Mouse (Mus musculus): Measurements from ENCODE around the gene C1rb.
A peak's percentile ranks its signal among the peaks of the same experiment; 100 is the strongest.
"Not testable (repeated sequence)": the region's sequence is repeated elsewhere in the genome, so short reads cannot be mapped to it uniquely, and the experiment has no call there.

C1rb gene

DNA sequence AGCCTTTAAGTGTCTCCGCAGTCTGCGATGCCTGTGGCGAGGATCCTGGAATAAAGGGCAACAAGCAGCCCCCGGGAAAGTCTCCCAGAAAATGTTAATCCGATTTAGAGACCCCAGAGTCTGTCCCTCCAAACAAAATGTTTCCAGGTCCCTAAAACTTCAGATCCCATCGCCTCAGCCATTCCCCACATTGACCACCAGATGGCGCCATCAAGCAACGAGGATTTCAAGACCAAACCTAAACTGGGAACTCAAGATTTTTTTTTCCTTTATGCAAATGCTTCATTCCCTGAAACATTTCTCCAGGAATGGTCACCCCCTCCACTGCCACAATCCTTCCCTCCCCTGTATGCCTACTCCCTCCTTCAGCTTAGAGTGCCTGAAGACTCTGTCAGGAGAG lies at the start of gene C1rb:
TSS of gene C1rb (plus strand) at position 269 of the 400 bp plus-strand sequence.
- DNase-seq (ENCODE audit: low spot score): peak; percentile 80

DNA sequence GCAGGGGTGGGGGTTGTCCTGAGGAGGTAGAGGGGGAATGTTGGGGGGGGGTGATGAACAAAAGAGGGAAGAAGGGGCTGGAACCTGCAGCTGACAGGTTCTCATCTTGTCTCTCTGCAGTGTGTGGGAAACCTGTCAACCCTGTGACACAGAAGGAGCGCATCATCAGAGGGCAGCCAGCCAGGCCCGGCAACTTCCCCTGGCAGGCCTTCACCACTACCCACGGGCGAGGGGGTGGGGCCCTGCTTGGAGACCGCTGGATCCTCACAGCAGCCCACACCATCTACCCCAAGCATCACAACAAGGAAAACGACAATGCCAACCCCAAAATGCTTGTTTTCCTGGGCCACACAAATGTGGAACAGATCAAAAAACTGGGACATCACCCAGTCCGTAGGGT lies 48.0 kb upstream of the C1rb start:
- not testable (repeated sequence) for DNase-seq (ENCODE audit: low spot score)

DNA sequence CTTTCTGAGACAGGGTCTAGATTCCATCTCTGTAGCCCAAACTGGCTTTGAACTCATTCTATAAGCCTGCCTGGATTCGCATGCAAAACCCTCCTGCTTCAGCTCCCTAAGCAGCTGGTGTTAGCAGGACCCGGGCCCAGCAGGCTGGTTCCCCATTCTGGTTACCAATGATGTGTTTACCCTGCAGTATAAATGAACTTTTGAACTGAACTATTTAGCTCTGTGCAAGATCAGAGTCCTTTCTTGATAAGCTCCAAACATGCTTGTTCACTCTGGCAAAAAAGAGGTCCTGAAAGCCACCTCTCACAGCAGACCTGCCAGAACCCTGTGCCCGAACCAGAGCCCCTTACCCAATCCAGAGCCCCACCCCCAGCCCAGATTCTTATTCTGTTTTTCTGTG lies 42.2 kb upstream of the C1rb start:
- no peak for DNase-seq (ENCODE audit: low spot score)

DNA sequence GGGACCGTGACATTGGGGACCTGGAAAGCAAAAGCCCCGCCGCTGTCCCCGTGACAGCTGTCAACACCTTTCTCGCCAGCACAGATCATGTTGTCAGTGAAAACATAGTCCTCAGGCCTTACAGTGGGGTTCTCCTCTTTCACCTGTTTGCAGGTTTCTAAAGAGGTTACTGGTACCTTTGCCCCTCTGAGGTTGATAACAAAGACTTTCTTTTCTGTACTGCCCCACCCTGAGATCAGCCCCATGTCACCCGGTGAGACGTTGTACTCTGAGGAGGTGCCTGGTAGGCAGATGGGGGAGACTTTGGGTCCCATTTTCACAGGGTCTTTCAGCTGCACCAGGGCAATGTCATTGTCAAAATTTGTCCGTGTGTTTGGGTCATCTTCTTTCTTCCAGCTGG lies 39.0 kb upstream of the C1rb start:
- no peak for DNase-seq (ENCODE audit: low spot score)

DNA sequence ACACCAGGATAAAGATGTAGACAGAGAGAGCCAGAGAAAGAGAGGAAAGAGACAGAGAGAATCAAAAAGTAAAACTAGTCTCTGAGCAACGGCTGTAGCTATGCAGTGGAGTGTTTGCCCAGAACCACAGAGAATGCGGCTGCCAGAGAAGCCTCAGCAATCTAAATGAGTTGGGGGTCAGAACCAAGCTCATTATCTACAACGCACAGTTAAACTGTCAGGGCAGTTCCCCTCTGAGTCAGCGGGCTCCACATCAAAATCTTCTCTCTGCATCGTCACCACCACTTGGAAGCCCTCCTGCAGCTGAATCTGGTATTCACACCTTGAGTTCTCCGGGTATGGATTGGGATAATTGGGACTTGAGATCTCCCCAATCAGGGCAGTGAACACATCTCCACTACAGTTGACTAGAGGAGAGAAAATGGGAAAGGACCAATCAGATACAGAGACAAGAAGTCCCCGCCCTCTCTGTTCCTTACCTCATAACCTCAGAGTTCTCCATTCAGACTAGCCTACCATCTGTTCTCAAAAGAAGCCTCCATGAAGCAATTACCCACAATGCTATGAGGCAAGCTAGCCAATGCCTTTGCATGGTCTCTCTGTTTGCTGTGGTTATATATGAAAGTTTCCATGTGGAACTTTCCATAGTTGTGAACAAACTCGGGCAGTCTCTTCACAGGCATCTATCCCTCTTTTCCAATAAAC lies 33.8 kb upstream of the C1rb start:
- not testable (repeated sequence) for DNase-seq (ENCODE audit: low spot score)

DNA sequence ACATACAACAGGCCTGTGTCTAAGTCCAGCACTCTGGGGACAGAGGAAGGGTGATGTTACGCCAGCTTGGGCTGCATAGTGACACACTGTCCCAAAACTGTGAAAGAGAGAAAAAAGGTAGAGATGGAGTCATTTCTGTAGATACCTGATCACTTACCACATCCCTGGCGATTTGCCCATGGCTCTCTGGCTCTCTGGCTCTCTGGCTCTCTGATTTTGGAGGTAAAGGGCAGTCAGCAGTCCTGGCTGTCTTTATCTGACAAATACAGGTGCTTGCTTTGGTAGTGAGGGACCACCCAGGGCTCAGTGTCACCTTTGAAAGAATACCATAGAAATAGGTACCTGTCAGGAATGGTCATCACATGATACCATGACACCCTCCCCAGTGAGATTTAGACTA lies 28.9 kb upstream of the C1rb start:
- not testable (repeated sequence) for DNase-seq (ENCODE audit: low spot score)

DNA sequence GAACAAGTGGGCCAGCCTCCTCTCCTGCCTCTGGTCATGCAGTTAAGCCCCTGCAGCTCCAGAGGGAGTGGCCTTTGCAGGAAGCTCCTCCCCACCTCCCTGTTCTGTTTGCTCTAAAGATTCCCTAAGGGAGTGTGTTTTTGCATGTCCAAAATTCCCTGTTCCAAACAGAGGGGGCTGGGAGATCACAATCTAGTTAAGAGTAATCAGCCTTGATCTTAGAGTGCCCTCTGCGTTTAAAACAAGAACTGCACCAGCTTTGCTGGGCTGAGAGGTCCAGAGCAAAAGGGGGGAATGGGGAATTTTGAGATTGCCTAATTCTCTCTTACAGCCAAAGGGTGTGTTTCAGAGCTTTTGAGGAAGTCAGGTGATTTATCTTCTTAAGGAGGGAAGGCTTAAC lies 27.8 kb upstream of the C1rb start, which contains the start of gene C1s1:
TSS of gene C1s1 (minus strand) at position 76 of the 400 bp plus-strand sequence.
- DNase-seq (ENCODE audit: low spot score): peak; percentile 62

DNA sequence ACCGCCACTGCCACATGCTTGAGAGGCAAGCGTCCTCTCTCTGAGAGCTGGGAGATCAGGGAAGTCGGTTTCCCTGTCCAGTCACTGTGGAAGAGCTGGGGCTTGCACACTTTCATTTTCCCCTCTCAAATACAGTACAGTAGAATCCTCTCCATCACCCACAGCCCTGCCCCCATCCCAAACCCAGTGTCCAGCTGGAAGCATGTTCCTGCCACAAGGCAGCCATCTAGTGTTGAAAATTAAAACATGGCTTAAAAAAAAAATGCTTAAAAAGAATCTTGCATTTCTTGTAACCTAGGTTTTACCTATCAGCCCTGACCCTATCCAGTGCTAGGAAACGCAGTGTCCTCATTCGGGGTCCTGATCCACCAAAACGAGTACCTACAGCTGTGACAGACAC lies 25.6 kb upstream of the C1rb start:
- no peak for DNase-seq (ENCODE audit: low spot score)

DNA sequence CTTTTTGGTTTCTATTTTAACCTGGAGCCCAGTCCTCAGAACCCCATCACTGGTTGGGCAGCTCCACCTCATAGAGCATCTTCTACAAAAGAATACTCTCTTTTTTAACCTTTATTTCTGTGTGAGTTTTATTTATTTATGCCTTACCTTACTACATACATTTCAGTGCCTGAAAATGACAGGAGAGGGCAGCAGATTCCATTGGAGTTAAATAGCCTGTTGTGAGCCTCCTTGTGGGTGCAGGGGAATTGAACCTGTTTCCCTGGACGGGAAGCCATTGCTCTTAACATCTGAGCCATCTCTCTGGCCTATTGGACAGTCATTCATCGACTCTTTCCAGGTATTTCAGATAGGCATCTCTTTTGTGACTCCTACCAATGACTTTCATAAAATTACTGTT lies 24.7 kb upstream of the C1rb start:
- no peak for DNase-seq (ENCODE audit: low spot score)

DNA sequence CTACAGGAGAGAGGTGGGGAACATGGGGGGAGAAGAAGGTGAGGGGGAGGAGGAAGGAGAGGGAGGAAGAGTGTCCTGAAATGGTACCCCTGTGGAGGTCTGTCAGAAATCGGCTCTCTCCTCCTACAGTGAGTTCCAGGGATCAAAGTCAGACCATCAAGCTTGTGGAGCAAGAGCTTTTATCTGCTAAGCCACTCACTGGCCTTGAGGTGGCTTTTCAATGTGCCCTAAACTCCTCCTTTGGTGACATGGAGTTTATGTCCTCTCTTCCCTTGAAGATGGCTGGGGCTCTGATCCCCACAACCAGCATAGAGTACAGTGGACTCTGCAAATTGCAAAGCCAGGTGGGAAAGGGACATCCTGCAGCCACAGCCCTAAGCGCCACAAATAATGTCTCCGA lies 22.1 kb upstream of the C1rb start:
- not testable (repeated sequence) for DNase-seq (ENCODE audit: low spot score)

DNA sequence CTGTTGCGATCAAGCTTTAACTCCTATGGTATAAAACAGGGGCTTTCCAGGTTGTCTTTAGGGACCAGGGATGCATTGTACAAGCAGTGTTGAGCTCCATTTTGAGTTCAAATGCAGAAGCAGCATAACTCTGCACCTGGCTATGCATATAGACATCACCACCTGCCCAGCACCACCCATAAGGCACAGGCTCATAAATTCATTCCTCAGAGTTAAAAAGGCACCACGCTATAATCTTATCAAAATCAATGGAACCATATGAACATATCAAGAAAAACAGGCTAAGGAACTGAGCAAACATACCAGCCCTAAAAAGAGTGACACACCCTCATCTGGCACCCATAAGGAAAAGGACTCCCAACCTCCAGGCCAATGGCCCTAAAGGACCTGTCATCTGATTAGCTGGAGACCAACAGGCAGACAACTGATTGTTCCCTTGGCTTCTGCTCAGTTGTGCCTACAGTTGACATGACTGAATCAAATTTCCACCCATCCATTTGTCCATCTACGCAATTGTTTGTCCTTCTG lies 21.0 kb upstream of the C1rb start:
- no peak for DNase-seq (ENCODE audit: low spot score)

DNA sequence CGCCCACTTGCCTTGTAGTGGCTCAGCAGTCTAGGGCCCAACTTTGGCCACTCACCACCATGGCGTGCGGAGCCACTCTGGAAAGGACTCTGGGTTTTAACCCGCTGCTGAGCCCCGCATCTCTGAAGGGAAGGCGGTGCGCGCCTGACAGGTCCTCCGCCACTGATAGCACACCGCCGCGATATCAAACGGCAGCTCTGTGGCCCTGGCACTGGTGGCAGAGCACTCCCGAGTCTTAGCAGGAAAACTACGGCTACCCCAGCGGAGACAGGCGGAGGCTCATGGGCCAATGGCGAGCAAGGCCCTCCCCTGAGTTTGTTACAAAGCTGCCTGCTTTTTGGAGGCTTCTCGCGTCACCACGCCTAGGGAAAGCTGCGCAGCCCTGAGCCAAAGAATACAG lies 17.3 kb upstream of the C1rb start:
- DNase-seq (ENCODE audit: low spot score): no peak

DNA sequence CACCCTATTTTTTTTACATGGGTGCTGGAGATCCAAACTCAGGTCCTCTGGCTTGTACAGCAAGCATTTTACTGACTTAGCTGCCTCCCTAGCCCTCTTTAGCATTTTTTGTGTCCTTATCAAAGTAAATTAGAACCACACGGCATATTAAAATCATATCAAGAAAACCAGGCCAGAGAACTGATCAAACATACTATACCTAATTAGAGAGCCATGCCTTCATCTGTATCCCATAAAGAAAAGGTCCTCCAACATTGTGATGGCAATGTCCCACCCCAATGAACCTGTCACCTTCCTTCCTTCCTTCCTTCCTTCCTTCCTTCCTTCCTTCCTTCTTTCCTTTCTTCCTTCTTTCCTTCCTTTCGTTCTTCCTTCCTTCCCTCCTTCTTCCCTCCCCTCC lies 14.1 kb upstream of the C1rb start:
- not testable (repeated sequence) for DNase-seq (ENCODE audit: low spot score)

DNA sequence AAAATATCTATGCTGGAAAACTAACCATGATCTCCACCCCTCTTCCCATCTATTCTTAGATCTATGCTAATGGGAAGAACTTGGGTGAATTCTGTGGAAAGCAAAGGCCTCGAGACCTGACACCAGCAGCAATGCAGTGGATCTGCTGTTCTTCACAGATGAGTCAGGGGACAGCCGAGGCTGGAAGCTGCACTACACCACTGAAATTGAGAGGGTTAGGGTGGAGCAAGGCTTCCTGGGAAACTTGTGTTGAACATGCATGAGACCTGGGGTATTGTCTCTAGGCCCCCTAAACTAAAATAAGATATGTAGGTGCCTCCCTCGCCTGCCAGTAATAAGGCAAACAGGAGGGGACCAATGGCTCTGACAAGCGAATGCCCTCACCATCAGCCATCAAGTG lies 8.9 kb upstream of the C1rb start:
- DNase-seq (ENCODE audit: low spot score): not testable (repeated sequence)

DNA sequence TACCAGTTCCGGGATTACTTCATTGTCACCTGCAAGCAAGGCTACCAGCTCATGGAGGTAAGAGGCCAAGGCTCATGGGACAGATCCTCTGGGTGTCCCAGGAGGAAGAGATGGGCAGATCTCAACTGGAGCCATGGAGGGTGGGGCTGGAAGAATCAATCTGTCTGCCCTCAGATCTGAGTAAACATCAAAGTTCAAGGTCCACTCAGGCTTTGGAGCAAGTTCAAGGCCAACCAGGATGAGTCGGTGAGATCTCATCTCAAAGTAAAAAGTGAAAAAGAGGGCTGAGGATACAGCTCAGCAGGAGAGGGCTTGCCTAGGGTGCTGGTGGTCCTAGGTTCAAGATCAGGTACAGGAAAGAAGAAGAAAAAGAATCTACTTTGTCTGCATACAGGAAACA lies 8.5 kb upstream of the C1rb start:
- DNase-seq (ENCODE audit: low spot score): not testable (repeated sequence)

DNA sequence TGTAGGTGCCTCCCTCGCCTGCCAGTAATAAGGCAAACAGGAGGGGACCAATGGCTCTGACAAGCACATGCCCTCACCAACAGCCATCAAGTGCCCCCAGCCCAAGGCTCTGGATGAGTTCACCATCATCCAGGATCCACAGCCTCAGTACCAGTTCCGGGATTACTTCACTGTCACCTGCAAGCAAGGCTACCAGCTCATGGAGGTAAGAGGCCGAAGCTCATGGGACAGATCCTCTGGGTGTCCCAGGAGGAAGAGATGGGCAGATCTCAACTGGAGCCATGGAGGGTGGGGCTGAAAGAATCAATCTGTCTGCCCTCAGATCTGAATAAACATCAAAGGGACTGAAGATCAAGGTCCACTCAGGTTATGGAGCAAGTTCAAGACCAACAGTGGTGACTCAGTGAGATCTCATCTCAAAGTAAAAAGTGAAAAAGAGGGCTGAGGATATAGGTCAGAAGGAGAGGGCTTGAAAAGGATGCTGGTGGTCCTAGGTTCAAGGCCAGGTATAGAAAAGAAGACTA lies 5.1 kb downstream of the C1rb start:
- not testable (repeated sequence) for DNase-seq (ENCODE audit: low spot score)

DNA sequence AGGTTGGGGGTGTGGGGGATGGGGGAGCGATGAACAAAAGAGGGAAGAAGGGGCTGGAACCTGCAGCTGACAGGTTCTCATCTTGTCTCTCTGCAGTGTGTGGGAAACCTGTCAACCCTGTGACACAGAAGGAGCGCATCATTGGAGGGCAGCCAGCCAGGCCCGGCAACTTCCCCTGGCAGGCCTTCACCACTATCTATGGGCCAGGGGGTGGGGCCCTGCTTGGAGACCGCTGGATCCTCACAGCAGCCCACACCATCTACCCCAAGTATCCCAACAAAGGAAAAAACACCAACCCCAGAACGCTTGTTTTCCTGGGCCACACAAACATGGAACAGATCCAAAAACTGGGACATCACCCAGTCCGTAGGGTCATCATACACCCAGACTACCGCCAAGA lies 10.1 kb downstream of the C1rb start:
- not testable (repeated sequence) for DNase-seq (ENCODE audit: low spot score)

DNA sequence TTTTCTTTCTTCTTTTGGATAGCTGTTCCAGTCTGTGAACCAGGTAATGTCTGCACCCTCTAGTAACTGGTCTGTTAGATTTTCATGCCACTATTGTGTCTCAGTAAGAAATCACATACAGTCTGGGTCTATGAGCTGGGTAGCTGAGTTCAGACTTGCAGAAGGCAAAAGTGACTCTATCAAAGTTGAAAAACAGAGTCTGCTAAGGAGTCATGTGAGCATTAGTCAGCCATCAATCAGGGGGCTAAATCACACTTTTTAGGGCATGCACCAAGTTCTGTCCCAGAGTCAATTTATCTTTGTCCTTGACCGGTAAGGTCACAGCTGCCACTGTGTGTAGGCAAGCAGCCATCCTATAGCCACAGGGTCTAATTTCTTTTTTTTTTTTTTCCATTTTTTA lies 12.1 kb downstream of the C1rb start:
- no peak for DNase-seq (ENCODE audit: low spot score)

DNA sequence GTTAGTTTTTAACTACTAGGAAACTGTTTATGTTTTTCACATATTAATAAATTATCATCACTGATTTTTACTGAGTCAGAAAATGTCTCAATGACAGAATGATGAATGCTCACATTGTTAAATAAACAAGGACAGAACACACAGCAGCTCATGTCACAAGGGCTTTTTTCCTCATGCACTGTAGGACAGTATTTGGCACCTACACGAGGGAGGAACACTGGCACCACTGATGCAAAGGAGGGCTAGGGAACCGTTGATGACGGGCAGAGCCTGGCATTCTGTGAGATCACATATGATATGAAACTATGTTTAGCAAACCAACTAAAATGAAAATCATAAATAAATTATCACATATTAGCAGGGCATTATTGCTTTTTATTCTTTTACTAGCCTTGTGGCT lies 14.8 kb downstream of the C1rb start:
- DNase-seq (ENCODE audit: low spot score): no peak

DNA sequence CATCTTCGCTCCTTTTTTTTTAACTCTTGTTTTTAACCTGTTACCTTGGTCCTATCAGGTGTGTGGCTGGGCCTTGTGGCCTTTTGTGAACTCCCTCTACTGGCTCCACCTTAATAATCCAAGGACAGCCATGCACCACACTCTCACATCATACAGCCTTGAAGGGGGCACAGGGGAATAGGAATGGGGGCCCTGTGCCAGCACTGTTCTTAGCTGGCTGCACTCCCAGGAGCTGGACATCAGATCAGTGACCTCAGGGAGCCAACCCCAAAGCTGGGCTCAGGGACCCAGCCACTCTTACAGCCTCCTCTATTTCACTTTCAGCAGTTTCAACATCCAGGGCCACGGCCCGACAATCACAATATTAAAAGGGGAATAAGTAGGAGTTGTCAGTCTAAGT lies 15.7 kb downstream of the C1rb start:
- DNase-seq (ENCODE audit: low spot score): no peak

DNA sequence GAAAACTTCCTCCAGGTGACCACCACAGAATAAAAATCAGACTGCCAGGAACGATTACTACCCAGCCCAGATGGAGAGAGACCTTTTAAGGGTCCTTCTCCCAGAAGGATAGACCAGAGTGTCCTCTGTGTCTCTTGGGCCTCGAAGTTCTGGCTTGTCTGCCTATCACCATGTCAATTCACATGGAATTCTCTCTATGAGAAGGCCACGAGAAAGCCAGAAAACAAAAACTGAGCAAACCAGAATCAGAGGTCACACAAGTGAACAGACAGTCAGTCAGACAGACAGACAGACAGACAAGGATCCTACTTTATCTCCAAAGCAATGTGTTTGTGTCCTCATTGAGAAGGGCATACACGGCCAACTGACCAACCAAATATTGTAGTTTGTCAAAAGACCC lies 16.2 kb downstream of the C1rb start:
- DNase-seq (ENCODE audit: low spot score): no peak

DNA sequence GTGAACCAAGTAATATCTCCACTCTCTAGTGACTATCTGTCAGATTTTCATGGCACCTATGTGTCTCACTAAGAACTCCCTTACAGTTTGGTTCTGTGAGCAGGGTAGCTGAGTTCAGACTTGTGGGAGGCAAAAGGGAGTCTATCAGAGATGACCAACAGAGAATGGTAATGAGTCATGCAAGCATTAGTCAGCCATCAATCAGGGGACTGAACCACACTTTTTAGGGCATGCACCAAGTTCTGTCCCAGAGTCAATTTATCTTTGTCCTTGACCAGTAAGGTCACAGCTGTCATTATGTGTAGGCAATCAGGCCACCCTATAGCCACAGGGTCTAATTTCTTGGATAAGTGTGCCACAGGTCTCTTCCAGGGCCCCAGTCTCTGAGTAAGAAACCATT lies 18.7 kb downstream of the C1rb start:
- DNase-seq (ENCODE audit: low spot score): no peak

DNA sequence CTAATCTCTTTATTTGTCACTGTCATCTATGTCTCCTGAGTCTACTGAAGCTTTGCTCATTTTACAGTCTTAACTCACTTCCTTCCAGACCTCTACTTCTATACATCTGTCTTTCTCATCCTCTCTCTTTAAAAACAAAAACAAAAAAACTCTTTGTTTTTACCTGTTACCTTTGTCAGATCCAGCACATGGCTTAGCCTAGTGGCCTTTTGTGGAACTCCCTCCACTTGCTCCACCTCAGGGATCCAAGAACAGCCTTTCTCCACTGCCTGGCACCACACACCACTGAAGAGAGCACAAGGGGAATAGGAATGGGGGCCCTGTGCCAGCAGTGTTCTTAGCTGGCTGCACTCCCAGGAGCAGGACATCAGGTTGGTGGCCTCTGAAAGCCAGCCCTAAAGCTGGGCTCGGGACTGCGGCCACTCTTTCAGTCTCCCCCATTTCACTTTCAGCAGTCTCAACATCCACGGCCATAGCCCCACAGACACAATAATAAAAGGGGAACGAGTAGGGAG lies 22.1 kb downstream of the C1rb start:
- no peak for DNase-seq (ENCODE audit: low spot score)

DNA sequence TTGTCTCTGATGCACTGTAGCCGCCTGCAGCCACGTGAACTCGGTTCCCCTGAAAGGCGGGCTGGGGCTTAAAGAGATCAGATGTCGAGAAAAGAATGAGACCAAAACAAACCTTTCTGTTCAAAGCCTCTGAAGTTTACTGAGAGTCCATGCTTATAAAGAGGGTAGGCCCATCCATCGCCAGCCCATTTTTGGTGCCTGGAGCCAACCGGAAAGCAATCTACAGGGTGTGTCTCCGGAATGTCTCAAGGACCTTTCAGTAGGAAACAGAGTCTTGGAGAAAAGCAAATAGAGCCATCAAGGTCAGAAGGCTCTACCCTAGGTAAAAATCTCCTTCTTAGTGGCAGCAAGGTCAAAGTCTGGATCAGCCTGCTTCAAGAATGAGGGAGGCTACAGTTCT lies 23.0 kb downstream of the C1rb start:
- DNase-seq (ENCODE audit: low spot score): no peak

Data from retina, embryonic 14.5 days (tissue).